Mouse (Mus musculus): ENCODE results near the gene Sp2. TPM values are rescaled to one million over a fixed set of nuclear protein-coding genes. Genes with fewer than 3 reads are reported as not detected.

Gene Sp2
- polyA plus RNA-seq, 1 experiment = 7.7 TPM

- no peak for DNase-seq (ENCODE audit: low spot score)
Observed at GRCm38 (mm10) chr11:96912682-96913081, 70.1 kb downstream of the Sp2 start.

DNA sequence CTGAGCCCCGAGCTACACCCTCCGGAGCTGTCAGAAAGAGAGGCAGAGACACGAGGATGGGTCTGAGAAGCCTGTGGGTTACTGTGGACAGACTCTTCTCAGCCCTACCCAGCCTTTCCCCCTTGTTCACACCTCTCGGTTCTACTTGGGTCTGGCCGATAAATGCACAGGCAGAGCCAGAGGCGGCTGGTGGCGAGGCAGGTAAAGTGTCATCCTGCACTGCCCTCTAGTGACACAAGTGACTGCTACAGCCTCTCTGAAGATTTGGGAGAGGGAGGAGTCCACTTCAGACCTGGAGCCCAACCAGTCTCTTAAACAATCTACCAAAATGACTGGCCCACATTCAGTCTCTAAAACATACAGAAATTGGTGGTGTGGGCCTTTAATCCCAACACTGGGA is 72.8 kb downstream of the Sp2 start:
- no peak for DNase-seq (ENCODE audit: low spot score)

GRCm38 (mm10) chr11:96908594-96908993 is 74.2 kb downstream of the Sp2 start:
- no peak for DNase-seq (ENCODE audit: low spot score)

- DNase-seq (ENCODE audit: low spot score) = no peak
Observed at GRCm38 (mm10) chr11:96906431-96907161, 76.2 kb downstream of the Sp2 start.

Other genes starting within 250 kb of the Sp2 start
- 26.0 and 30.0 TPM in 2 replicates for gene Snx11, start 205.4 kb downstream of the Sp2 start, polyA plus RNA-seq (2012; rRNA removed)
- gene Cbx1, start 193.8 kb downstream of the Sp2 start, polyA plus RNA-seq (2012; rRNA removed) = 43.6 and 46.4 TPM in 2 replicates
- 120 and 137 TPM in 2 replicates for gene Nfe2l1, start 153.0 kb downstream of the Sp2 start, polyA plus RNA-seq (2012; rRNA removed)
- 111 and 117 TPM in 2 replicates for gene Copz2, start 133.1 kb downstream of the Sp2 start, polyA plus RNA-seq (2012; rRNA removed)
- gene Cdk5rap3, start 66.5 kb downstream of the Sp2 start, polyA plus RNA-seq (2012; rRNA removed) = 46.5 and 47.5 TPM in 2 replicates
- 7.6 and 8.9 TPM in 2 replicates for gene Prr15l, start 54.9 kb downstream of the Sp2 start, polyA plus RNA-seq (2012; rRNA removed)
- 22.4 and 25.5 TPM in 2 replicates for gene Pnpo, start 39.0 kb downstream of the Sp2 start, polyA plus RNA-seq (2012; rRNA removed)
- 6.7 and 7.6 TPM in 2 replicates for gene Sp6, start 30.4 kb upstream of the Sp2 start, polyA plus RNA-seq (2012; rRNA removed)
- 10.3 and 12.5 TPM in 2 replicates for gene Scrn2, start 47.0 kb upstream of the Sp2 start, polyA plus RNA-seq (2012; rRNA removed)
- 0.21 and 0.52 TPM in 2 replicates for gene Lrrc46, start 58.4 kb upstream of the Sp2 start, polyA plus RNA-seq (2012; rRNA removed)
- 60.0 and 63.9 TPM in 2 replicates for gene Mrpl10, start 58.6 kb upstream of the Sp2 start, polyA plus RNA-seq (2012; rRNA removed)
- gene Osbpl7, start 67.7 kb upstream of the Sp2 start, polyA plus RNA-seq (2012; rRNA removed) = 10.8 and 11.7 TPM in 2 replicates
- 1.1 and 1.4 TPM in 2 replicates for gene Tbx21, start 132.4 kb upstream of the Sp2 start, polyA plus RNA-seq (2012; rRNA removed)
- 21.3 and 31.5 TPM in 2 replicates for gene Tbkbp1, start 168.5 kb upstream of the Sp2 start, polyA plus RNA-seq (2012; rRNA removed)
- 70.8 and 80.2 TPM in 2 replicates for gene Kpnb1, start 204.9 kb upstream of the Sp2 start, polyA plus RNA-seq (2012; rRNA removed)

Measured in urinary bladder, adult 2 months (tissue).